Mouse (Mus musculus): ENCODE data around the gene Actg2.

DNA sequence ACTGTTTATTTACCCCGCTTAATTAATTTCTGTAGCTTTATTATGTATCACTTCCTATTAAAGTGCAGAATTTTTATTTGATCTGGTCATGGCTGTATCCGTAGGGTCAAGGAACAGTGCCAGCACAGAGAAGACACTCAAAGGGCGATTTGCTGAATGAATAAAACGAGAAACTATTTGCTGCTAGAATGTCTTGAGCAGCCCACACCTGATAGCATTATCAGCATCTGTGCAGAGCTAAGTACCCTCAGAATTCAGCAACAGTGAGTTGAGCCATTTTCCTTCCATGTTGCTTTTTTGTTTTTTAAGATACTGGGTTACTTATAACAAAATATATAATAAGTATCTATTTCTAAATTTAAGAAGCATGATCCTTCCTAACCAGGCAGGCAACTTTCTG is 30.5 kb downstream of the Actg2 start:
- TF ChIP-seq POLR2A (IDR thresholded peaks at IDR 0.05; ENCODE audit: low read depth, low read length) = no peak
- no peak for TF ChIP-seq CTCF (IDR thresholded peaks at IDR 0.05; ENCODE audit: extremely low read depth, insufficient read length, insufficient replicate concordance, low read depth, low read length)
